Mouse (Mus musculus) olfactory bulb, adult 2 months (tissue): ENCODE measurements around the gene Mfsd9. TPM values are rescaled to one million over a fixed set of nuclear protein-coding genes. Genes with fewer than 3 reads are reported as not detected.
A peak's percentile ranks its signal among the peaks of the same experiment; 100 is the strongest.

Experiments
- H3K27ac ChIP-seq: fragments of 200-500 bp; 2 replicates; pipeline ENCODE4 v1.5.1; 2012; ENCODE audit warnings: low read depth, low read length; ENCODE audit not compliant: insufficient read depth
- H3K4me1 ChIP-seq: fragments of 200-500 bp; 2 replicates; pipeline ENCODE4 v1.6.1; 2012; ENCODE audit warnings: low read length; ENCODE audit not compliant: control insufficient read depth, insufficient read depth
- H3K4me3 ChIP-seq: fragments of 200-500 bp; 2 replicates; pipeline ENCODE4 v1.5.1; 2012; ENCODE audit warnings: mild to moderate bottlenecking, low read depth, low read length, moderate library complexity; ENCODE audit not compliant: insufficient read depth
- CTCF ChIP-seq: fragments of 200-500 bp; IDR thresholded peaks from 2 replicates; pipeline ENCODE4 v1.5.1; 2012; ENCODE audit warnings: low read depth, mild to moderate bottlenecking, low read length, moderate library complexity; ENCODE audit not compliant: insufficient read depth
- POLR2A ChIP-seq: fragments of 200-500 bp; IDR thresholded peaks from 2 replicates; pipeline ENCODE4 v1.6.1; 2012; ENCODE audit warnings: mild to moderate bottlenecking, low read depth, low read length, moderate library complexity; ENCODE audit not compliant: insufficient read depth
- WGBS: fragments of 180-500 bp; shearing (Covaris S2); methylation state at CpG from one replicate; pipeline ENCODE4 v1.1.7; 2018; 5-methylcytosine and 5-hydroxymethylcytosine counted together
- polyA plus RNA-seq: library from polyadenylated mRNA; stranded (reverse); fragments of >200 nt; gene quantifications from 2 replicates; pipeline ENCODE4 v1.2.4, GENCODE M21; 2012; ENCODE audit warnings: low replicate concordance; ENCODE audit not compliant: missing spikeins, insufficient read depth, insufficient read length

Gene Mfsd9
- not detected in 2 replicates for polyA plus RNA-seq

DNA sequence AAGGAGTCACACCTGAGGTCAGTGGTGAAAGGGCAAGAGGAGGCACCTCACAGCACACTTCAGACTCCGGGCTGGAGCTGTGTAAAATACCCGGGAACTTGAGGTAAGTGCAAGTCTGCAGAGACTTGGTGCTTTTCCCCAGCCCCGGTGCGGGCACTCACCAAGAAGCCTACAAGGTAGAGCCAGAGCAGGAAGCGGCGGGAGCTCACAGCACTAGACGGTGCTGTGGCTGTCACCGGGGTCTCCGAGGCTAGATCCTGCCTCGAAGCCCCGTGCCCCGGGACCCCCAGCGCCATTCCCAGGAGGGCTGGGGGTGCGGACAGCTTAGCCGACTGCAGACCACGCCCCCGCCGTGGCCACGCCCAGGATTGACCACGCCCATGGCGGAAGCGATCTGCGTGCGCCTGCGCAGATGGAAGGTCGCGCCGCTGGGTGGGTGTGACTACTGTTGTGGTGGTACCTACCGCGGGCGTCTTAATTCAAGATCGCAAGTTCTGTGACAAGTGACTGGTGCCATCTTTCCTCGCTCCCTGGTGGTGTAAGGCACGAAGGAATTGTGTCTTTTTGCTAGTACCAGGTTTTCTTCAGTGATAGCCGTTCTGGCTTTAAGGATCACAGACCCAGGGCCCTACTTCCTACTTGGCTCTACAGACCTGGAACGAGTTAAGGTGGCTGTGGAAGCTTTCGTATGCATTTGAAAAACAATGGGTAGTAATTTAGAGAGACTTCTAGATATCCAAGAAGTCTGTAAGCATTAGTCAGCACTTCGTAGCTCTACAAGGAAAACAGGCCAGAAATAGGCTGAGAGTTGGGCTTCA lies at the start of gene Mfsd9:
Gene Mfsd9, minus strand, starts transcription at position 364 of the 818 bp plus-strand sequence.
- WGBS, result 4% methylated on average over 38 of the region's 38 CpGs
- TF ChIP-seq POLR2A (no peak), CTCF (no peak)
- Histone ChIP-seq H3K4me3 (peak within 1 kb of the TSS; percentile 73), H3K4me1 (0 out of 2 replicates have a peak, but pooled peaks cover 4% of the 10 kb centered on the region), H3K27ac (no peak within 1 kb of the TSS)

DNA sequence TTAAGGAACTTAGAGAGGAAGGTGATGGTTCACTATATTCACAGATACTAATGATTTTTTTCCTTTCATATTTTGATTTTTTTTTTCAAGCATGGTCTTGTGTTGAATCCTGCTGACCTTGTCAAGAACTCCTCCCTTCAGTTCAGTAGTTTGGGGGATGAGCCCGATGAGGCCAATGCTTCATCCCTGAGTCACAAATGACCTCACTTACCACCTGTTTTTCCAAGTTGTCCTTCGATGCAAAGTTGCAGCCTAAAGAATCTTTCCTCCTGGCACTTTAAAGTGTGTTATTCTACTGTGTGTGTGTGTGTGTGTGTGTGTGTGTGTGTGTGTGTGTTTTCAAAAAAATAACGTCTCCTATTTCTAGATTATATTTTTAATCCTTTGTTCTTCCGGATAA lies 45.0 kb upstream of the Mfsd9 start:
- WGBS, result 78% methylated on average over 4 of the region's 4 CpGs
- Histone ChIP-seq H3K4me1 (no peaks in the 10 kb centered on the region), H3K4me3 (no peak overlapping the region), H3K27ac (no peak overlapping the region)
- no peak for TF ChIP-seq POLR2A
- TF ChIP-seq CTCF, result no peak

DNA sequence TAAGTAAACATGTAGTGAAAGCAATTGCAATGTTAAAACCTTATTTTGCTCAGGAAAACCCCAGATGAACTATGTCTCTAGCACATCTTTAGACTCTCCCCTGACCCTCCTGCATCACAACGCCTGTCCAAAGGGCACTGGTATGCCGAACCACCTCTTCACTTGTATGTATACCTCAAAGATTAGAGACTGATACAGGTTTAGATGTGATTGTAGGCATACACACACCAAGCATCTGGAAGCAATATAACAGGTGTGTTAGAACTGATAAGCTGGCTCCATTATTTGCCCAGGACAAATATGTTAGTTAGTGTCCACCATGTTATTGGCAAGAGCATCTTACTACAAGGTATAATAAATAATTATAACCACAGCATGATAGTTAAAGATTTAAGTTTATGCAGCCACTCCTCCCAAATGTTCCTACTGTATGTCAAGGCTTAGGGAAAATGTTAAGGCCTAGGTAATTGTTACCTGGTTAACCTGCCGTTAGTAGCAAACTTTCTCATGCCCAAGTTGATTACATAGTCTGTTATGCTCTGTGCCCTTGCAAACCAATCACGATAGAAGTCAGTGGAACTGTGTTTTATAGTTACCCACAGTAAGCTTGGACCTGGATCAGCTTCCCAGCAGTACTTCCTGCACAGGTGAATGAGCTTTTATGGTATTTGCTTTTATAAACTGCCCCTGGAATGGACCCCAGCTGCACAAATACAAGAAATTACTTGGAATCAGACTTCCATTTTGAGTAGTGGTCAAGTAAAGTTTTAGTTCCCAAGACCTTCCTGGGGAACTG lies 40.4 kb upstream of the Mfsd9 start:
- no peak overlapping the region for H3K27ac ChIP-seq
- no peak overlapping the region for H3K4me3 ChIP-seq
- no peaks in the 10 kb centered on the region for H3K4me1 ChIP-seq
- 97% methylated on average over 4 of the region's 4 CpGs for WGBS
- TF ChIP-seq POLR2A, result no peak
- no peak for TF ChIP-seq CTCF

DNA sequence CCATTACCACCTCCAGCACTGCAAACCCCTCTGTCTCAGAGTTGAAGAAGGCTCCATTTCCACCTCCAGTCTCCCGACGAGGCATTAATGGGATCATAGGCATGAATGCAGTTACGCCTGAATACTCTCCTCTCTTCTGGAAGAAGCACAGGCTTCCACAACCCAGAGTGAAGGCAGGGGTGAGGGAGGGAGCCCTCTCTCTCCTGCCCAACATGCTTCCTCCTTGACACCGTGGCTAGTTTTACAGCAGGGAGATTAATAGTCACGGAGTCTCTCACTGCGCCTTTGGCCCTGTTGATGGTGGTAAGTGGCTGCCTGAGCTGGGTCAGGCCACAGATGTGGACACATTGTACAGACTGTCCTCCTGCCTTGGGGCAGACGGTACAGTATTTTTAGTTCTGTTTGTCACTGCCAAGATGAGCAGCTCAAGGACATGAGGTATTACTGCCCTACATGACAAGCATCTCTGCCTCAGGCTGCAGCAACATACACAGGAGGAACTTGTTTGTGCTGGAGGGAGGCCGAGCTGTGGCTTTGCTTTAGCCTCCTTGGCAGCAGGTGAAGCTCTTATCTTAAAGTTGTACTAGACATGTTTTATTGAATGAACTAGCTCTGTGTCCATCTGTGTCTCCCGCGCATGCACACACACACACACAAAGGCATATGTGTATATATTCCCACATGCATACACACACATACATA lies 38.9 kb upstream of the Mfsd9 start:
- TF ChIP-seq POLR2A, result no peak
- no peak for TF ChIP-seq CTCF
- H3K4me3 ChIP-seq, result no peak overlapping the region
- H3K4me1 ChIP-seq, result no peaks in the 10 kb centered on the region
- H3K27ac ChIP-seq, result no peak overlapping the region
- 79% methylated on average over 10 of the region's 10 CpGs for WGBS

DNA sequence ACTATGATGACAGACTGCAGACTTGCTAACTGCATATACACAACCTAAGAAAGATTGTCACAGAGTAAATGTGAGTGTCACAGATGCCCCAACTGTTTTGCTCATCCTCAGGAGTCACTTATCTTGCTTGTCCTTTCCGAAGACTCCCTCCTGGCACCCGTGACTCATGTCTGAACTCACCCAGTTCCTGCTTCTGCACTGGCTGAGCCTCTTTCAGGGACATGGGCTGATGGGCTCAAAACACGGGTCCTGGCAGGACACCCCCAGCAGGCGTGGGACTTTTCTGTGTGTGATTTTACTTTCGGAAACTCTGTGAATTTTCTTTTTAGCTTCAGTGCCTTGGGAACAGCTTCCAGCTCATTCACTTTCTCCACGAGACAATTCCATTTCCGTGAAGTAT lies 35.3 kb upstream of the Mfsd9 start:
- Histone ChIP-seq H3K4me1 (no peaks in the 10 kb centered on the region), H3K4me3 (no peak overlapping the region), H3K27ac (no peak overlapping the region)
- WGBS, result 65% methylated on average over 7 of the region's 7 CpGs
- TF ChIP-seq POLR2A (no peak), CTCF (no peak)

DNA sequence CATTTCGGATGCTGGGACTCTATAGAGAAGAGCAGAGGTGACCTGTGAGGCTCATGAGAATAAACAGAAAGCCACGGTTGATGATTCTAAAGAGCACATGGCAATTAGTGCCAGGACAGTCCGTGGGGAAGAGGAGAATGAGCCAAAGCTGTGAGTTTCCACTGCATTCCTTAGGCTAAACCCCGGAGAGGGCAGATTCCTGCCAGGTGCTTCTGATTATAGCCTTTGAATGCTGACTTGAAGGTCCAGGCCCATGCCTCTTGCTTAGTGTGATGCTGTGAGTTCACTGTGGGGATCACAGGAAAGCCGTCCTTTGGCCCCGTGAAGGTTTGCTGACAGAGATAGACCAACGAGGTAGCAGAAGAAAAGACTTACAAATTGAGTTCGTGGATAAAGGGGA lies 34.4 kb upstream of the Mfsd9 start:
- TF ChIP-seq CTCF (no peak), POLR2A (no peak)
- Histone ChIP-seq H3K4me3 (no peak overlapping the region), H3K27ac (no peak overlapping the region), H3K4me1 (no peaks in the 10 kb centered on the region)
- WGBS, result 67% methylated on average over 8 of the region's 8 CpGs

DNA sequence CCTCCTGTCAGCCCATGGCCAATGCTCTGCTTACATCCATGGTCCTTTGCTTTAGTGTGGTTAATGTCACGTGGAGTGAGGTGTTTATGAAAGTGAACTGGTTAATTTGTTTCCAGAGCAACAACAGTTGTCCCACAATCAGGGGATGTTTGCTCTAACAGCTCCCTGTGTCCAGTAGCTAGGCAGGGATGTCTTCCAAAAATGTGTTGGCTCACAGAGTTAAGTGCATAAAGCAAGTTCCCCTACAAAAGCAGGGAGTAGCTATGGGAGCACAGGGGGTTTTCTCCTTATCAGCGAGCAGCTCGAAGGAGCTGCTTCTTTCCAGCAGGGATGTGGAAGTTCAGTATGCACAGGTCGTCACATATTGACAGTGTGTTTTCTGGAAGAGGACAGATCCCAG lies 34.0 kb upstream of the Mfsd9 start:
- no peak overlapping the region for H3K4me3 ChIP-seq
- H3K4me1 ChIP-seq, result no peaks in the 10 kb centered on the region
- WGBS, result 47% methylated on average over 4 of the region's 4 CpGs
- no peak overlapping the region for H3K27ac ChIP-seq
- TF ChIP-seq POLR2A, result no peak

DNA sequence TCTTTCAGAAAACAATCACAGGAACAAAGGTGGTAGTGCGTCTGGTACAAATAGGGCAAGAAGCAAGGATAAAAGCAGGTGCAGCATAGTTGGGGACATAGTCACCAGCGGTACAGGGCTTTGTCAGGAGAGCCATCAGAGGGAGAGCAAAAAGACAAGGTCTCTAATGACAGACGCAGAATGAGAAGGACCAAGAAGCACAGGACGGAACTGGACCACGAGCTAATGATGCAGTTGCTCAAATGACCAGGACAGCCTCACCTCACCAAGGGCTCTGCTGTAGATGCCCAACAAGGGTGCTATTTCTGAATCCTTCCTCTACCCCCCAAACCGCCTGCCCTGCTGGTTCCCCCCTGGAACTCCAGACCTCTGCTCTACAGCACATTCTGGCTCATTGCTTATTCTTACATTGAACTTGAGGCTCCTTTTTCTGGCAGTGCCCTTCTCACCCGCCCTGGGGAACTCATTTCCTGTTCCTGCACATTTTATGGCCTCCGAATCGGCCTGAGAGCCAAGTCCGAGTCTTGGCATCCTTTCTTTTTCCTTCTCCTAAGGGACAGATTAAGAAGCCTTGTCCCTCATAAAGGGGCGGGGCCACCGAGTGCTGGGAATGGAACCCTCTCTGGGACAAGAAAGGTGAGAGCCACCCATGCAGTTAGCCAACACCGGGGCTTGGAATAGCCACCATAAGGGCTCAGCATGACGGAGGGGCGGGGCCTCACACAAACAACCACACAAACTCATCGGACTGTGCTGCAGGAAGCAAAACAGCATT lies 24.8 kb upstream of the Mfsd9 start:
- Histone ChIP-seq H3K4me3 (no peak overlapping the region), H3K4me1 (no peaks in the 10 kb centered on the region), H3K27ac (no peak overlapping the region)
- TF ChIP-seq POLR2A (no peak), CTCF (no peak)
- 62% methylated on average over 16 of the region's 16 CpGs for WGBS

DNA sequence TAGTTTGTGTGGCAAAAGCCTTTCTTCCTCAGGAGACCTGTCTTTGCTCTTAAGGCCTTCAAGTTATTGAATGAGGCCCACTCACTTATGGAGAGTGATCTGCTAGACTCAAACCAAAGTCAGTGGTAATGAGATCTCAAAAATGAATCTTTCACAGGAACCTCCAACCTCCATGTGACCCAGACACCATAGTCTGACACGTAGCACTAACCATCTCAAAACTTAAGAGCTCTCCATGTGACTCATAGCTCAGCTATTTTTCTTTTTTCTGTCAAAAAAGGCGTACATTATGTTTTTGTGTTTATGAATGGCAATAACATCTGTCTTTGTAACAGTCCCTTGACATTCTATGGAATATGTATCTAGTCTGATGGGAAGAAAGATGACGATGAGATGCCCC lies 18.2 kb upstream of the Mfsd9 start:
- Histone ChIP-seq H3K4me1 (no peaks in the 10 kb centered on the region), H3K27ac (no peak overlapping the region), H3K4me3 (no peak overlapping the region)
- TF ChIP-seq POLR2A, result no peak
- no peak for TF ChIP-seq CTCF
- 97% methylated on average over 3 of the region's 3 CpGs for WGBS
